Mouse (Mus musculus): Measurements from ENCODE around the gene Pask.

Gene Pask

GRCm38 (mm10) chr1:93277041-93277440 lies 66.2 kb downstream of the Pask start:
- no peak for DNase-seq

DNA sequence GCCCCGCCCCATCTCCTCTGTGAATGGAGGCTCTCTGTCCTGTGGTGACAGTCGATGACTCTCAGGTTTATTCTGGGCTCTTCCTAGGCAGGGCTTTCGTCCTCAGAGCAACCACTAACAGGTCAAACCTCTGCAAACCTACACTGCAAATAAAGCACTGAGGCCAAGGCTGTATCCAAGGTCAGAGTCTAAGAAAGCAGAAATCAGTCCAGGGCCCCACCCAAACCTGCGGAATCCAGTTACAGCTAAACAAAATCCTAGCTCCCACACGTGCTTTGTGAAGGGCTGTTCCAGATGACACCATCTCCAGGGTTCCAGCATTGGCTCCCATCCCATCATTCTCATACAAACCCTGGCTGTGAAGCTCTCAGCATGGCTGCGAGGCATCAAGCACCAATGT lies 67.7 kb downstream of the Pask start:
- DNase-seq, result no peak

GRCm38 (mm10) chr1:93272409-93272821 lies 70.9 kb downstream of the Pask start:
- DNase-seq, result no peak

- DNase-seq, result no peak
Observed at GRCm38 (mm10) chr1:93271751-93272150, 71.5 kb downstream of the Pask start.

GRCm38 (mm10) chr1:93270516-93271240 lies 72.6 kb downstream of the Pask start:
- no peak for DNase-seq

- no peak for DNase-seq
Observed at GRCm38 (mm10) chr1:93268246-93268645, 75.0 kb downstream of the Pask start.

DNA sequence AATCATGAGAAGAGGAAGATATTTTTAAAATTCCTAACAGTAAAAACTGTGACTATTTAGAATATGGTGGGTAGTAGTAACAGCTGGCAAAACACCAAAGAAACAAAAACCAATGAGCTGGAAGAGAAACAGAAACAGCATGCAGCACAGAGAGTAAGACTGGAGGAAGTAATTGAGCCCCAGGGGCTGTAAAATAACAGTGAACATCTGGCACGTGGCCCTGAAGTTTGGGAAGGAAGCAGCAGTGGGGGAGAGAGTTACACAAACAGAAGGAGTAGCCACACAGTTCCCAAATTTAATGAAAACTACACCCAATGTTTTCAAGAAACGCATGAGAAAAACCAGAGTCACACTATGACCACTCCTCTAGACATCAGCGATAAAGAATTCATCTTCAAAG lies 76.1 kb downstream of the Pask start:
- no peak for DNase-seq
